Mouse (Mus musculus): ENCODE results near the gene Anapc5. TPM values are rescaled to one million over a fixed set of nuclear protein-coding genes. Genes with fewer than 3 reads are reported as not detected.
A peak's percentile ranks its signal among the peaks of the same experiment; 100 is the strongest.

Anapc5 gene
- total and polyA plus RNA-seq, 2 experiments from 2014 or later = 445 to 533 TPM

- Histone ChIP-seq H3K36me3 (ENCODE audit: insufficient read depth) (no peaks in the 10 kb centered on the region), H3K27me3 (ENCODE audit: insufficient read depth, low read length) (no peaks in the 10 kb centered on the region), H3K4me1 (ENCODE audit: insufficient read depth) (0 out of 2 replicates have a peak, but pooled peaks cover 4% of the 10 kb centered on the region), H3K9ac (no peak overlapping the region), H3K4me2 (ENCODE audit: low read depth) (no peak overlapping the region), H3K4me3 (ENCODE audit: low read depth, low read length) (no peak overlapping the region), H3K27ac (ENCODE audit: low read depth, low read length) (no peak overlapping the region), H3K9me3 (ENCODE audit: low read length) (no peaks in the 10 kb centered on the region)
- no peak for DNase-seq
- no peak for TF ChIP-seq CTCF (IDR thresholded peaks at IDR 0.05; ENCODE audit: low read depth)
- WGBS = 81% methylated on average over 14 of the region's 14 CpGs
- no peak for ATAC-seq
These were observed 45.4 kb downstream of the Anapc5 start for GRCm38 (mm10) chr5:122775646-122776286.

GRCm38 (mm10) chr5:122774743-122775611 lies 46.2 kb downstream of the Anapc5 start:
- no peak for DNase-seq
- 0 out of 2 replicates have a peak, but pooled peaks cover 4% of the 10 kb centered on the region for H3K4me1 ChIP-seq (ENCODE audit: insufficient read depth)

GRCm38 (mm10) chr5:122773756-122774155 lies 47.4 kb downstream of the Anapc5 start:
- Histone ChIP-seq H3K9me3 (ENCODE audit: low read length) (no peaks in the 10 kb centered on the region), H3K9ac (no peak overlapping the region), H3K4me3 (ENCODE audit: low read depth, low read length) (no peak overlapping the region), H3K4me2 (ENCODE audit: low read depth) (no peak overlapping the region), H3K36me3 (ENCODE audit: insufficient read depth) (peaks cover 4% of the 10 kb centered on the region; the same call in 1 of the 2 replicates), H3K4me1 (ENCODE audit: insufficient read depth) (0 out of 2 replicates have a peak, but pooled peaks cover 4% of the 10 kb centered on the region), H3K27ac (ENCODE audit: low read depth, low read length) (no peak overlapping the region), H3K27me3 (ENCODE audit: insufficient read depth, low read length) (no peaks in the 10 kb centered on the region)
- WGBS = 65% methylated on average over 11 of the region's 11 CpGs
- ATAC-seq (no peak), DNase-seq (no peak)
- no peak for TF ChIP-seq CTCF (IDR thresholded peaks at IDR 0.05; ENCODE audit: low read depth)

More at GRCm38 (mm10) chr5:122774743-122775611, 46.2 kb downstream of the Anapc5 start:
- 83% methylated on average over 28 of the region's 28 CpGs for WGBS
- Histone ChIP-seq H3K27me3 (ENCODE audit: insufficient read depth, low read length) (no peaks in the 10 kb centered on the region), H3K4me3 (ENCODE audit: low read depth, low read length) (no peak overlapping the region), H3K4me2 (ENCODE audit: low read depth) (no peak overlapping the region), H3K36me3 (ENCODE audit: insufficient read depth) (no peaks in the 10 kb centered on the region), H3K9me3 (ENCODE audit: low read length) (no peaks in the 10 kb centered on the region), H3K27ac (ENCODE audit: low read depth, low read length) (no peak overlapping the region), H3K9ac (no peak overlapping the region)
- no peak for TF ChIP-seq CTCF (IDR thresholded peaks at IDR 0.05; ENCODE audit: low read depth)
- no peak for ATAC-seq

- H3K4me1 ChIP-seq (ENCODE audit: insufficient read depth) = no peaks in the 10 kb centered on the region
- DNase-seq = no peak
- no peak for ATAC-seq
- 89% methylated on average over 9 of the region's 9 CpGs for WGBS
- no peak overlapping the region for H3K4me3 ChIP-seq (ENCODE audit: low read depth, low read length)
- H3K27me3 ChIP-seq (ENCODE audit: insufficient read depth, low read length) = no peaks in the 10 kb centered on the region
- no peaks in the 10 kb centered on the region for H3K9me3 ChIP-seq (ENCODE audit: low read length)
- H3K9ac ChIP-seq = no peak overlapping the region
- no peak for TF ChIP-seq CTCF (IDR thresholded peaks at IDR 0.05; ENCODE audit: low read depth)
- H3K4me2 ChIP-seq (ENCODE audit: low read depth) = no peak overlapping the region
- H3K36me3 ChIP-seq (ENCODE audit: insufficient read depth) = peaks cover 4% of the 10 kb centered on the region; the same call in 1 of the 2 replicates
- H3K27ac ChIP-seq (ENCODE audit: low read depth, low read length) = no peak overlapping the region
These were observed 49.7 kb downstream of the Anapc5 start for GRCm38 (mm10) chr5:122771428-122771827.

GRCm38 (mm10) chr5:122770806-122771261 lies 50.3 kb downstream of the Anapc5 start:
- DNase-seq (peak; percentile 13), ATAC-seq (no peak; the same call in 1 of the 2 replicates)
- Histone ChIP-seq H3K9ac (no peak overlapping the region), H3K4me3 (ENCODE audit: low read depth, low read length) (no peak overlapping the region), H3K4me2 (ENCODE audit: low read depth) (no peak overlapping the region), H3K9me3 (ENCODE audit: low read length) (no peaks in the 10 kb centered on the region), H3K27me3 (ENCODE audit: insufficient read depth, low read length) (no peaks in the 10 kb centered on the region), H3K27ac (ENCODE audit: low read depth, low read length) (no peak overlapping the region), H3K4me1 (ENCODE audit: insufficient read depth) (no peaks in the 10 kb centered on the region), H3K36me3 (ENCODE audit: insufficient read depth) (peaks cover 4% of the 10 kb centered on the region; the same call in 1 of the 2 replicates)
- WGBS = 62% methylated on average over 10 of the region's 10 CpGs
- no peak for TF ChIP-seq CTCF (IDR thresholded peaks at IDR 0.05; ENCODE audit: low read depth)

GRCm38 (mm10) chr5:122770304-122770703 lies 50.8 kb downstream of the Anapc5 start:
- no peak for ATAC-seq
- Histone ChIP-seq H3K36me3 (ENCODE audit: insufficient read depth) (peaks cover 4% of the 10 kb centered on the region; the same call in 1 of the 2 replicates), H3K27me3 (ENCODE audit: insufficient read depth, low read length) (no peaks in the 10 kb centered on the region), H3K4me3 (ENCODE audit: low read depth, low read length) (no peak overlapping the region), H3K9me3 (ENCODE audit: low read length) (no peaks in the 10 kb centered on the region), H3K4me1 (ENCODE audit: insufficient read depth) (no peaks in the 10 kb centered on the region), H3K27ac (ENCODE audit: low read depth, low read length) (0 out of 2 replicates have a peak overlapping the region, but pooled peaks have one; percentile 40), H3K4me2 (ENCODE audit: low read depth) (no peak overlapping the region), H3K9ac (no peak overlapping the region)
- TF ChIP-seq CTCF (IDR thresholded peaks at IDR 0.05; ENCODE audit: low read depth) = no peak
- 69% methylated on average over 7 of the region's 7 CpGs for WGBS
- no peak for DNase-seq
